Mouse (Mus musculus): ENCODE measurements around the gene Slc19a2.
A peak's percentile ranks its signal among the peaks of the same experiment; 100 is the strongest.
"Not testable (repeated sequence)": the region's sequence is repeated elsewhere in the genome, so short reads cannot be mapped to it uniquely, and the experiment has no call there.

Gene Slc19a2

GRCm38 (mm10) chr1:164248465-164249331, at the start of gene Slc19a2:
Gene Slc19a2, plus strand, starts transcription at chr1:164249046.
- peak; percentile 98 for DNase-seq (ENCODE audit: low read depth)

GRCm38 (mm10) chr1:164199551-164199950, 49.3 kb upstream of the Slc19a2 start:
- no peak for DNase-seq (ENCODE audit: low read depth)

GRCm38 (mm10) chr1:164208437-164208836, 40.4 kb upstream of the Slc19a2 start:
- no peak for DNase-seq (ENCODE audit: low read depth)

GRCm38 (mm10) chr1:164210899-164211298, 37.9 kb upstream of the Slc19a2 start:
- DNase-seq (ENCODE audit: low read depth): no peak

- DNase-seq (ENCODE audit: low read depth): no peak
Observed at GRCm38 (mm10) chr1:164212686-164213085, 36.2 kb upstream of the Slc19a2 start.

- DNase-seq (ENCODE audit: low read depth): no peak
Observed at GRCm38 (mm10) chr1:164214190-164214589, 34.7 kb upstream of the Slc19a2 start.

GRCm38 (mm10) chr1:164215097-164215496, 33.7 kb upstream of the Slc19a2 start:
- no peak for DNase-seq (ENCODE audit: low read depth)

- DNase-seq (ENCODE audit: low read depth): no peak
Observed at GRCm38 (mm10) chr1:164215540-164215939, 33.3 kb upstream of the Slc19a2 start.

- peak; percentile 56 for DNase-seq (ENCODE audit: low read depth)
Observed at GRCm38 (mm10) chr1:164217791-164218685, 30.8 kb upstream of the Slc19a2 start.

GRCm38 (mm10) chr1:164220261-164220660, 28.6 kb upstream of the Slc19a2 start:
- DNase-seq (ENCODE audit: low read depth): no peak

GRCm38 (mm10) chr1:164223089-164223488, 25.8 kb upstream of the Slc19a2 start:
- DNase-seq (ENCODE audit: low read depth): no peak

GRCm38 (mm10) chr1:164231937-164232570, 16.8 kb upstream of the Slc19a2 start:
- not testable (repeated sequence) for DNase-seq (ENCODE audit: low read depth)

GRCm38 (mm10) chr1:164233447-164233846, 15.4 kb upstream of the Slc19a2 start:
- DNase-seq (ENCODE audit: low read depth): no peak

- no peak for DNase-seq (ENCODE audit: low read depth)
Observed at GRCm38 (mm10) chr1:164235078-164235477, 13.8 kb upstream of the Slc19a2 start.

GRCm38 (mm10) chr1:164236078-164236477, 12.8 kb upstream of the Slc19a2 start:
- no peak for DNase-seq (ENCODE audit: low read depth)

GRCm38 (mm10) chr1:164241494-164241893, 7.4 kb upstream of the Slc19a2 start:
- no peak for DNase-seq (ENCODE audit: low read depth)

- DNase-seq (ENCODE audit: low read depth): no peak
Observed at GRCm38 (mm10) chr1:164242809-164243208, 6.0 kb upstream of the Slc19a2 start.

GRCm38 (mm10) chr1:164247442-164247841, 1.4 kb upstream of the Slc19a2 start:
- peak; percentile 13 for DNase-seq (ENCODE audit: low read depth)

- peak; percentile 61 for DNase-seq (ENCODE audit: low read depth)
Observed at GRCm38 (mm10) chr1:164247971-164248370, 875 bp upstream of the Slc19a2 start.

- DNase-seq (ENCODE audit: low read depth): peak; percentile 66
Observed at GRCm38 (mm10) chr1:164249332-164249711, 476 bp downstream of the Slc19a2 start.

- peak; percentile 69 for DNase-seq (ENCODE audit: low read depth)
Observed at GRCm38 (mm10) chr1:164250391-164251150, 1.7 kb downstream of the Slc19a2 start.

GRCm38 (mm10) chr1:164251438-164251837, 2.6 kb downstream of the Slc19a2 start:
- no peak for DNase-seq (ENCODE audit: low read depth)
